Mouse (Mus musculus) kidney, adult 2 months (tissue): ENCODE measurements around the gene Sema4d.

Experiments
- CTCF ChIP-seq: fragments of 200-500 bp; conservative IDR thresholded peaks from 2 replicates; pipeline ENCODE4 v1.5.1; 2011; ENCODE audit warnings: low read depth, mild to moderate bottlenecking, control low read depth, low read length, moderate library complexity, mixed read lengths; ENCODE audit not compliant: insufficient read depth, insufficient read length
- POLR2A ChIP-seq: fragments of 200-500 bp; IDR thresholded peaks from one replicate; pipeline ENCODE4 v1.6.1; 2011; ENCODE audit warnings: low read depth, low read length, control low read depth

GRCm38 (mm10) chr13:51815865-51816504 is 22.4 kb upstream of the Sema4d start:
- TF ChIP-seq CTCF, result peak; percentile 48; the same call in 1 of the 2 replicates
- no peak for TF ChIP-seq POLR2A
